Mouse (Mus musculus): ENCODE measurements around the gene Traip.

The Traip gene

DNA sequence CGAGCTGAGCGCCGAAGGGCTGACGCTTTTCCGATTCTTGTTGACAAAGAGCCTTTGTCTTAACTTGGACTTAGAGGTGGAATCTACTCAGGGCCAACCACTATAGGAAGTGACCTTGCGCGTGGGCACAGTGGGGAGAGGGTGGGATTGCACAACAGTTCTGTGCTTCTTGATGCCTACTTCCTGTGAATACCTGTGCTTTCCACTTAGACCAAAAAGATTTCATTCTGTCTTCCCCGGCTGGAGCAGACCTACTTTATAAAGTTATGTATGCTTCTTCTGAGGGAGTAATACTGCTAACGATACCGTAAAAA lies at the start of gene Traip:
Gene Traip (plus strand): TSS at position 215 of the 314 bp plus-strand sequence.
- no peak for DNase-seq

DNA sequence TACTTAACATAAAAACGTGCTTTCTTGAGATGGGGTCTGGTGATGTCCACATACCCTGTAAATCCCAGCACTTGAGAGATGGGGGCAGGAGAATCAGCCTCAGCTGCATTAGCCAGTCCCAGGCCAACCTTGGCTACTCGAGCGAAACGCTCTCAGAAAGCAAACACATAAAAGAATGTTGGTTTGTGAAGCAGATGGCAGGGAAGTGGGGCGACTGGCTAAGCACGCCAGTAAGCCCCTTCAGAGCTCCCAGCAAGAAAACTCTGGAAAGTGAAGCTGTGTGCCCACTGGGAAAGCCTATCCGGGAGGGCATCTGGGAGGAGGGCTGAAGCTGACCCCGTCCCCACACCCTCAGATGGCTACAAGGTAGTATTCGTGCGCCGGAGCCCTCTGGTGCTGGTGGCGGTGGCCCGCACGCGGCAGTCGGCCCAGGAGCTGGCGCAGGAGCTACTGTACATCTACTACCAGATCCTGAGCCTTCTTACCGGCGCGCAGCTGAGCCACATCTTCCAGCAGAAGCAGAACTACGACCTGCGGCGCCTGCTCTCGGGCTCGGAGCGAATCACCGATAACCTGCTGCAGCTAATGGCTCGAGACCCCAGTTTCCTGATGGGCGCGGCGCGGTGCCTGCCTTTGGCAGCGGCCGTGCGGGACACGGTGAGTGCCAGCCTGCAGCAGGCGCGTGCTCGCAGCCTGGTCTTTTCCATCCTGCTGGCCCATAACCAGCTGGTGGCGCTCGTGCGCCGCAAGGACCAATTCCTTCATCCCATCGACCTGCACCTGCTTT lies 48.9 kb upstream of the Traip start:
- DNase-seq, result peak; percentile 88

GRCm38 (mm10) chr9:107901627-107901914 lies 48.4 kb upstream of the Traip start:
- no peak for DNase-seq

DNA sequence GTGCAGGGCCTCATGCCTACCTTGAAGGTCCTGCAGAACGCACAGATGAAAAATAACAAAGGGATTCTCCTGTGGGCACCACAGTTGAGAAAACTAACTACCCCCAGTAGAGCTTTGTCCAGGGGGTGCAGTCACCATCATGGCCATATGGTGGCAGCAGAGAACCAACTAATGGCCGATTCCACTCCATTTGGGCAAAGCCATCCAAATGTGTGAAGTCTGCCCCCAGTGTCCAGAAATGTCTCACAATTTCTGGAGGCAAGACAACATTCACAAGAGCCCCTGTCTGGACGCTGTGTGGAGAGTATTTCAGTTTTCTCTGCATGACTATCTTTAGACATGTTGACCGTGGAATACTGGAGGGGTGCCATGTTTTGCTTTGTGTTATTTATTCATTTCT lies 45.2 kb upstream of the Traip start:
- DNase-seq, result peak; percentile 91

DNA sequence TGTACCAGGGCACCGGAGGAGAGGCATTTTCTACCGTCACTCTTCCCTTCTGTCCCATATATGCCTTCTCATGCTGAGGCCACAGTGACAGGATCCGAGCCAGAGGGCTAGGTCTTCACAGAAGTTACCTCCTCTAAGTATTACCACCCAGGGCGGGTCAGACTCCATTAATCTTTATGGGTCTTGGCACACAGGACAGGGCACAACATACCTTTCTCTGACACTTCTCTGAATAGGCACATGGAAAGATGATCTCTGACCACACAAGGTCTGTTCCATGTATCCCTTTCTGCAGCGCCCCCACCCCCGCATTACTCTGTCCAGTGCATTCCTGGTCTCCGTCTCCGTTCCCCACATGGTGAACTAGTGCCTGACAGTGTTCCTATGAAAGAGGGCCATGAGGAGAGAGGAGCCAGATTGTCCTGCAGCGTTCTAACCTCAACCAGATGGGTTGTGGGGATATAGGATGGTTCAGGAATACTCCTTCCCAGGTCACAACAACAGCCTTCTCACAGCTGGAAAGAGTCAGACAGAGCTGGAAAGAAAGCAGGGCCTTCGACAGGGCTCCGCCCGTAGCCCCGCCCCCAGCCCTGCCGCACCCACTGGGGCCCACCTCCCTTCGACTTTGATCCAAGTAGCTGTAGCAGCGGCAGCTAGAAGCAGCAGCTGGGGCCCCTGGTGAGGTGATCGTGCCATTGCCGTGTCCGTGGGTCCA lies 43.5 kb upstream of the Traip start, which contains the start of gene Mst1r:
Gene Mst1r (plus strand): TSS at position 622 of the 715 bp plus-strand sequence.
- peak; percentile 84 for DNase-seq

- peak; percentile 29 for DNase-seq
Measured at GRCm38 (mm10) chr9:107906967-107907800, 42.8 kb upstream of the Traip start.

DNA sequence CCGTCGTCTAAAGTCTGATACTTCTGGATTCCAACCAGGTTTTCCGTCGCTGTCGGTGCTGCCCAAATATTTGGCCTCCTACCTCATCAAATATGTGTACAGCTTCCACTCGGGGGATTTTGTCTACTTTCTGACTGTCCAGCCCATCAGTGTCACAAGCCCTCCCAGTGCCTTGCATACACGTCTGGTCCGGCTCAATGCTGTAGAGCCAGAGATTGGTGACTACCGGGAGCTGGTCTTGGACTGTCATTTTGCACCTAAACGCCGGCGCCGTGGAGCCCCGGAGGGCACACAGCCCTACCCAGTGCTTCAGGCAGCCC lies 42.2 kb upstream of the Traip start:
- DNase-seq, result no peak

DNA sequence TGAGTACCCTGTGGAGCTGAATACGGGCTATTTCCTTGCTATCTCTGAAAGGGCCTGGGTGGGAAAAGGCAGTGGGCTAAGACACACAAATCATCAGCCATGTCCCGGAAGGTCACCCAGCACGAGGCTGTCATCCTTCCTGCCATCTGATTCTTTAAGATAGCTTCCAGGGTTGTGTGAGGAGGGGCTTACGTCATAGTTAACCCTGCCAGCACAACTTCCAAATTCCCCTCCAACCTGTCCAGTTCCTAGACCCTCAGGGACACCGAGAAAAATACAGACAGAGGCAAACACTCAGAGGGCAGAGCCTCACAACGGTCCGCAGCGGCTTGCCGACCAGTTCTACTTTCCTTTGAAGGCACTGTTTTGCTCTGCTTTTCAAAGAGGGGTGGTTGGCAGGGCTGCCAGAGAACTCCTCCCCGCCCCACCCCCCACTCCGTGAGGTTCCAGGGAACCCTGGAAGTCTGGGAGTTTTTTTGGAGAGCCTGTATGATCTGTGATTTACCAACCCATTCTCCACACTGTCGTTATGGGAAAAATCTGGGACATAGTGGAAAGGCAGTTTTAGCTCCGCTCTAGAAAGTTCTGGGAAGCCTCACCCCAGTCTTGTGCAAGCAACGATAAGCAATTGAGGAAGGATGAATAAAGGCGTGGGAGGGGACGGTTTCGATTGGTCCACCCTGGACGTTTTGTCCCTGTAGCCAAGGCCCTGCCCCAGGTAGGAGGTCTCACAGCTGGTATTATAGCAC lies 41.4 kb upstream of the Traip start:
- no peak for DNase-seq

- DNase-seq, result no peak
Measured at GRCm38 (mm10) chr9:107910025-107910769, 39.7 kb upstream of the Traip start.

- no peak for DNase-seq
Measured at GRCm38 (mm10) chr9:107914764-107915420, 35.0 kb upstream of the Traip start.

DNA sequence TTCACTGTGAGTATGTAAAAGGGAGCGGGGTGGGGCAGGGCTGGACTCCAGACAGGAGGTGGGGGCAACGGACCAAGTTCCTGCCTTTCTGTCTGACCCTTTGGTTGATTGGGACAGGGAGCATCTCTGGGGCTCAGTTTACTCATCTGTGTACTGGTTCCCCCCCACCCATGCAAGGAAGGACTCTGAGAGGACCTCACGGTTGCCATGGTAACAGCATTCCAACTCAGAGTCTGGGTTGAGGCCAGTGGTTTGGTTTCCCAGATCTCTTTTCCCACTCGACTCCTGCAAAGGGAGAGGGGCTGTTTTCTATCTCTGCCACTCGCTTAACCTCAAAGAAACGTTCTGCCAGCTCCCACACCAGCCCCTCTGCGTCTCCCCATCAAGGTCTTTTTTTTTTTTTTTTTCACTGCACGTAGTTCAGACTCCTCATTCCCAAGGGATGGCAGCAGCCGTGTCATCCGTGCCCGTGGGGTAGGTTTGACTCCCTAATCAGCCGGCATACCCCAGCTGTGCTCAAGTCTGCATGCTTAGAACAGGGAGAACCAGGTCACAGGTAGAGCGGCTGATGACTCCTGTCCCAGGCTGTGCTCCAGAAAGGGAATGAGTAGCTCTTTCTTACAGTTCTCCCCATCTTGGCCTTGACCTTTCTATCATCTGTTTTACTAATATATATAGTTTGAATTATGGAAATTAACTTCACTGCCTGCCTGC lies 31.9 kb upstream of the Traip start:
- DNase-seq, result peak; percentile 74

- no peak for DNase-seq
Measured at GRCm38 (mm10) chr9:107918884-107919283, 31.1 kb upstream of the Traip start.

DNA sequence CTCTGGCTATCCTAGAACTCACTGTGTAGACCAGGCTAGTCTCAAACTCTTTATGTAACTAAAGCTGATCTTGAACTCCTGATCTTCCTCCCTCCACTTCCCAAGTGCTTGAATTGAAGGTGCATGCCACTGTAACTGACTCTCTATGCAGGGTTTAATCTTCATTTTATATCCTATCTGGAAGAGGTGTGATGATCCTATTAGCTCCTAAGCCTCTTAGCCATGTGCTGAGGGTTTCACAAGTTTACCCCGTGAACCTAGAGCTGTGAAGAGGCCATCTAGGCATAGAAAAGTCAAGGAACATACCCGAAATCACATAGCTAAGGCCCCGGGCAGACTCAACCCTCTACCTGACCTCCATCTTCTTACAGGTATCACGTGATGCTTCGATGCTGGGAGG lies 30.5 kb upstream of the Traip start:
- DNase-seq, result no peak

GRCm38 (mm10) chr9:107923021-107923420 lies 26.9 kb upstream of the Traip start:
- peak; percentile 37 for DNase-seq

GRCm38 (mm10) chr9:107923956-107924355 lies 26.0 kb upstream of the Traip start:
- no peak for DNase-seq

DNA sequence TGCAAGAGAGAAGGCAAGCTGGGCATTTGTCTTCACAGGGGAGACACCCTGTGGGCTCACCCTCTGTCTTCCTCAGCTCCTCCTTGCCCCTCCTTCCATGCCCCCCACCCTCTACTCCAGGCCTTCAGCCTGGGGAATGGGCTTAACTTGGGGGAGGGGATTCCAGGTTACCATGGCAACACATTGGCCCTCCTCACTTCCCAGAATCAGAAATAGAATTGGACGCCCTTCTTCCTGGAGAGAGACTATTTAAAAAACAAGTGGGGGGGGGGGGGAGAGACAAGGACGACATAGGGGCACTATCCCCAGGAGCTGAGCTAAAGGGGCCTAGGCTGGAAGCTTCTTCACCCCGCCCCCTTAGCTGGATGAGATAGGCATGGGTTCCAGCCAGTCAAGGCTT lies 24.7 kb upstream of the Traip start:
- DNase-seq, result no peak

DNA sequence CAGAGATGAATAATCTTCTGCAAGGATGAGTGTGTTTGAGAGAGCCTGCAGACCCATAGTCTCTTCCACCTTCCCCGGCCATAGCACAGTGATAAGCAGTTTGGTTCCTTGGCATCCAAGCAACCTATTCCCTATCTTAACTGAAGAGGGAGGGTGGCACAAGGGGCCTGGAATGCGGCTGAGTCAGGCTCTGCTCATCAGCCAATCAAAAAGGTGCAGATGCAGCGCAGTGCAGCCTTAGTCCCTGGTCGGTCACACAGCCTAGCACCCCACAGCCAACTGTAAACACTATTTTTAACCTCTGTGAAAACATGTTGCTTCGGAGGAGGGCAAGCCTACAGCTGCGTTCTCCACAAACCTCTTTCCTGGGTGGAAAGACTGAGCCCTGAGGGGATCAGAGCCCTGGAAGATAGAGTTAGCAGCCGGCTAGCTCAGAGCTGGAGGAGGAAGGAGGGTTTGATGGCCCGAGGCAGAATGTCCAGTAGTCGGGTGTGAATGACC lies 23.0 kb upstream of the Traip start:
- DNase-seq, result no peak

DNA sequence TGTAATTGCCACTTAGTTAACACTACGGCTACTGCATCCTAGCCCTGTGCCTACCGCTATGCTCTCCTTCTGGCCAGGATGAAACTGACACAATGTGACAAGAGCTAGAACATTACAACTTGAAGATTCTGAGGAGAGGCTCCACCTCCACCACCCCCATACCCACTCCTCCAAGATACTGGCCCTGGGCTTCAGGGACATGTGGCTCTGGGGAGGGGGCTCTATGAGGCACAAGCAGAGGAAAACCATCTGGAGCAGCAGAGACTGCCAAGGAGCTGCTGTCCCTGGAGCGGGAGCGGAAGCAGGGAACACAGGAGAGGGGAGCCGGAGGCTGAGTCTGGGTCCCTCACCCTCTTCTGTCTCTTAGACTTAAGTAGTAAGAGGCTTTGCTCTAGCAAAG lies 22.2 kb upstream of the Traip start:
- DNase-seq, result no peak

DNA sequence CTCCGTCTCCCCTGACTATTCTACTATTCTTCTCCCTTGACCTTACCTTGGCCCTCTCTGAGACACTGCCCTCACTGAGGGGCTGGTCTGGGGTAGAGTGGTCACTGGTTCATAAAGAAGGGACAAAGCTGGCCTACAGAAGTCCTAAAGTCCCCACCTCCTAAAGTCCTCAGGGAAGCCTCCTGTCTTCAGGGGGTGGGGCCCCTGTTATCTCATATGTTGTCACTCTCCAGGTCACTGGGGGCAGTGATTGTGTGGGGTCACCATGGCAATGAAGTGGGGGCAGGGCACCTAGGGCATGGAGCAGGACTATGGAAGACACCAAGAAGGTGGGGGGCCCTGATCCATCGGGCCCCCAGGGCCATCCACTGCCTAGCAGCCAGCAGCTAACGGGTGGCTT lies 21.8 kb upstream of the Traip start, which contains the start of gene Actl11:
Gene Actl11 (plus strand): TSS at position 301 of the 400 bp plus-strand sequence.
- no peak for DNase-seq

GRCm38 (mm10) chr9:107932221-107932620 lies 17.7 kb upstream of the Traip start:
- no peak for DNase-seq

- no peak for DNase-seq
Measured at GRCm38 (mm10) chr9:107934146-107934545, 15.8 kb upstream of the Traip start.
